Mouse (Mus musculus) splenic B cell, adult 2 months (primary cell): ENCODE results near the gene Hs6st1.

Source experiments
- DNase-seq: peaks from one replicate; pipeline ENCODE4 v3.0.0-alpha.2; 2011; ENCODE audit warnings: low read depth, low spot score
- H3K27me3 ChIP-seq: 2 replicates; pipeline ENCODE4 v1.6.1; 2012; ENCODE audit warnings: mild to moderate bottlenecking, low read length, moderate library complexity, mixed read lengths; ENCODE audit not compliant: control insufficient read depth, poor library complexity, insufficient read depth, severe bottlenecking
- H3K36me3 ChIP-seq: 2 replicates; pipeline ENCODE4 v1.6.1; 2012; ENCODE audit warnings: mild to moderate bottlenecking, low read length, moderate library complexity, mixed read lengths; ENCODE audit not compliant: control insufficient read depth, poor library complexity, insufficient read depth, severe bottlenecking

Hs6st1 gene

DNA sequence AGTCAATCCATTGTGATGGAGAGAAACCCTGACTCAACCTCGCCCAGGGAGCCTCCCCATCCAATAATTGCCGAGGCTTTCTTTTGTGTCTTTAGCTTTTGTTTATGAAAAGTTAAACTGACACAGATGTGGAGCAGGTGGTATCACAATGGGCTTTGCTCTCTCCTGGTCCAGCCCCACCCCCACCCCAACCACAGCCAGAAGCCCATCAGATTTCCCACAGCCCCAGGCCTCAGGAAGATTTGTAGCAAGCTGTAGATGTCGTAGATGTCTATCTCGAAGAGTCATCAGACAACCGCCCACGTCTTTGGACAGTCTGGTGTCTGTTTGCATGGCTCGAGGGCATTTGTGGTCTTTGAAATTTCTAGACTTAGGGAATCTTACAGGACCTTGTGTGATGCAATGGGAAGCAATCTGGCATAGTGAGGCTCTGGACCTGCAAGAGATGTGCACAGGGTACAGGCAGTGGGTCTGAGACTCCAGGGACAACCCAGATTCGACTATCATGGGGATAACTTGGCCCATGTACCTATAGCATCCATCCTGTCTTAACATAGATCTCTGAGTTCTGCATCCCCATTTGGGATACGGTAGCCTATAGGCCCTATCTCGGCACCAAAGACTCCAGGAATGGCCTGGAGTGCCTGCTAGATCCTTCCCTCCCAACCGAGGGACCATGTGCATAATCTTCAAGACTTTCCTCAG lies 6.8 kb upstream of the Hs6st1 start:
- no peak for DNase-seq
- no peaks in the 10 kb centered on the region for H3K27me3 ChIP-seq
- no peaks in the 10 kb centered on the region for H3K36me3 ChIP-seq

DNA sequence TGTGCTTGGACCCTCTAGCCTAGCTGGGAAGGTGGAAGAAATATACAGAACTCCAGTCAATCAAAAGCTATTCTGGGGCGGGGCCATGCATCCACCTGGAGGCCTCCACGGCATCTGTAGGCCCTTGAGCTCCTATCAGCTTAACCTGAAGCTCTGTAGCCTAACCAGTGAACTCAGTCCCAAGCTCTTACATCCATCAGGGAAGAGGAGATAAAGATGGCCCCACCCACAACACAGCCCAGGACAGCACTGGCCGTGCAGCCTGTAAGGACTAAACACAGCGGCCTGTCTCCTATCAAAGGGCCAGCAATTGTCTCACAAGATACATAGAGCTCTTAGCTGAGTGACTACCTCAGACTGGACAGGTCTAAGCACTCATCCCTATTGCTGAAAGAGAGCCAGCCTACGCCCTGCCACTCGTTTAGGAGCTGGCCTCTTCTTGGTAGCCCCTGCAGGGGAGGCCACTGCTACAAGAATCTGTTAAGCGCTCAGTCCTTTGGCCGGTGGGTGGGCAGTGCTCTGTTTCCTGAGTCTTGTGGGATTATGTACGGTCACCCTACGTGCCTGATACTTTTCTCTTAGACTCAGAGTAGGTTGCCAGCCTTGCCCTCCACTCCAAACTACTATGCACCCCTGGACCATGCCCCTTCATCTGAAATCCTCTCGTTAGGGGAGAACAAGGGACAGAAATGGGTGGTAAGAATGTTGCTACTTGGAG lies 6.0 kb upstream of the Hs6st1 start:
- H3K36me3 ChIP-seq = no peaks in the 10 kb centered on the region
- no peak for DNase-seq
- H3K27me3 ChIP-seq = no peaks in the 10 kb centered on the region

DNA sequence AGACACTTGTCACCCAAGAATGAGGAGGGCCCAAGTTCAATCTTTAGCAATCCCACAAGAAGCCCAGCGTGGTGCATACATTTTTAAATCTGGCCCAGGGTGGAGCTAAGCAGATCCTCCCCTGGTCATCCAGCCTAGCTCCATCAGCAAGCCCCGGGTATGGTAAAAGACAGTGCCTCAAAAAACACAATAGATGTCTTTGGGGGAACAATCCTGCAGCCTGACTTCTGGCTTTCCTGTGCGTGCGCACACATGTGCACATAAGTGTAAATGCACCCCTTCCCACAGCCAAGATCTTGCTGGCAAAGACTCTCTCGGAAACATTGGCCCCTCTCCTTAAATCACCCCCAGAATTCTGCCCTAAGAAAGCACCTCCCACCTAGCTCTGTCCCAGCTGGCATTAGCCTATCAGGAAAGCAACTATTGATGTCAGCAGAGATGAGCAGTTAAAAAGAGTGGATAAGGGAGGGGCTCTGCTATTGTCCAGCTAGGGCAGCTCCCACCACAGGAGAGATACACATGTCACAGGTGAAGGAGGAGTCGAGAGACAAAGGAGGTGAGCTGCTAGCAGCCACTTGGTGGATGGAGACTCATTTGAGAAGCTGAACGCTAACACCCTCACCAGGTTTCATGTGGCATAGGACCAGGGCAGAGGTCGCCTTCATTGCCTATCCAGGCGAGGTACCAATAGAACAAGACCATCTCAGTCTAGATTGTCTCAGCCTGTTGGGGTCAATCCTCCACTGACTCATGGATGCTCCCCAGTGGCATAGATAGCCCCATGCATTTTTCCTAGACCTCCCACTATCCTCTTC lies 5.2 kb upstream of the Hs6st1 start:
- DNase-seq = no peak
- H3K36me3 ChIP-seq = no peaks in the 10 kb centered on the region
- H3K27me3 ChIP-seq = no peaks in the 10 kb centered on the region

DNA sequence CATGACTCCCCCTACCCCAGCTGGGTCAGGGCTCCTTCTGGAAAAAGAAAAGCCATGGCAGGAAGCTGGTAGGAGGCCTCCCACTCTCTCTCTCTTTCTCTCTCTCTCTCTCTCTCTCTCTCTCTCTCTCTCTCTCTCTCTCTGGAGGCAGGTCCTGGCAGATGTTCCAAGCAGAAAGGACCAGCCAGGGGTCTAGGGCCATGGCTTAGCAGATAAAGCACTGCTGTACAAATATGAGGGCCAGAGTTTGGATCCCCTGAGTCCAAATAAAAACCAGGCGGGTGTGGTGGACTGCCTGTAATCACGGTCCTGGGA lies 4.6 kb upstream of the Hs6st1 start:
- Histone ChIP-seq H3K27me3 (no peaks in the 10 kb centered on the region), H3K36me3 (no peaks in the 10 kb centered on the region)
- DNase-seq = no peak

DNA sequence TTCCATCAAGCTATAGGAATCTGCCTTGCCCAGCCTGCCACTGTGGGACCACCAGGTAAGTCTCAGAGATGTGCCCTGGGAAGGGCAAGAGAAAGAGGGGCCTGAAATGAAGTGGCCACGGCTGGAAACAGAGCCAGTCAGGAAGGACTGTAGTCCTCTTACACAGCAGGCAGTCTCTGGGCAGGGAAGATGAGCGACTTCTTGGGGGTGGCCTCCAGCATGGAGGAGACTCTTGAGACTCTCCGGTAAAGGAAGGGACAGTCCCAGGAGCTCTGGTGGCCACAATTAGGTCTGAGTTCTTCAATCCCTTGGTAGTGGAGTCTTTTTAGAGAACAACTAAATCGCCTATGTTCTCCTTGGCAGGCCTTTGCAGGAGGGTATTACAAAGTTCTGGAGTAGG lies 4.0 kb upstream of the Hs6st1 start:
- DNase-seq = no peak
- H3K36me3 ChIP-seq = no peaks in the 10 kb centered on the region

DNA sequence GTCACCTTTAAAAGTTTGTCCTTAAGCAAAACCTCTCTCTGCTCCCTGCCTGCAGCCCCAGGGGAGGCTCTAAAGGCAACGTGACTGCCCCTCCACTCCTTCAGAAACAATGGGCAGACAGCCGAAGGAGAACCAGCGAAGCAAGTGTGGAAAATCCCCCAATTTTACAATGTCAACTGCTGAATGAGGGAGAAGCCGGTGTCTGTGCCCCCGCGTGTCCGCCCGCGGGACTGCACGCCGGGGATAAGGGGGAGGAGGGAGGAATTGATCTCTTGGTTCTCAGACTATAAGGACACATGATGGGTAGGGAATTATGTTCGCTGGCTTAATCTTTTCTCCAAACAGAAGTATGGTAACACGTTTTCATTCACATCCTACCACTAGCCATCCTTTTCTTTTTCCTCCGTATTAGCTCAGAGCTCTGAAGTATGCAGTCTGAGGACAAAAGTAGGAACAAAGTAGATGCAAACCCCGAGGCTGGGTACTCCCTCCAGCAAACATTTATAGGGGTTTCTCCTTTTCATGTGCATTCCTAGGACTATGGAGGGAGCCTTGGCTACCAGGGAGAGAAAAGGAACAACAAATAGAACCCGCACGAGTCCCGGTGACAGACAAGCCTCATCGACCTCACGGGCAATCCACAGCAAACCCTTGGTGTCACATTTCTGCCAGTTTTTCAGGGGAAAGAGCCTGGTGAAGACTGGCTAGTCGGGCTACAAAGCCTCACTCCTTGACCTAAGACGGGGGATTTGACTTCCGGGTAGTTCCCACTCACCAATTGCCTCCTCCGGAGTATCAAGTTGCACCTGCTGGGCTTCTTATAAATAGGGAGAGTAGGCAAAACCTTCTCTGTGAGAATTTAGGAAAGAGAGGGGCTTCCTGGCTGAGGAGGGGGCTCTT lies 3.1 kb upstream of the Hs6st1 start:
- peak; percentile 94 for DNase-seq
- Histone ChIP-seq H3K36me3 (no peaks in the 10 kb centered on the region), H3K27me3 (no peaks in the 10 kb centered on the region)

More for the DNA sequence above, 4.0 kb upstream of the Hs6st1 start:
- H3K27me3 ChIP-seq = no peaks in the 10 kb centered on the region

DNA sequence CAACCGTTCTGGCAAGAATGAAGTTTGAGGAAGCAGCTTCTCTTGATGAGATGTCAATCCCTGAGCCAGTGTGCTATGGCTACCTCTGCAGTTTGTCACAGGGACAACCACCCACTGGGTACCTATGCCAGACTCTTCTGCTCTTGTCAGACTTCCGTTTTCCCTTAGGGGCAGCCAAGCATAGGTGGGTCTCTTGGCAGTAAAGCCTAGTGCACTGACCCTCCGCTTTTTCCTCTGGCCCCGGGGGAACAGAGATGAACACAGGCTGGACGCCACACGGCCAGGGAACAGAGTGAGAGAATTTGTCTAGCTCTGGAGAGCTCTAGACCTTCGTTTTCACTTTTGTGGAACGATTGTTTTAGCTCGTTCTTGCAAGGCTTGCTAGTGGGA lies 2.4 kb upstream of the Hs6st1 start:
- DNase-seq = no peak
- Histone ChIP-seq H3K27me3 (no peaks in the 10 kb centered on the region), H3K36me3 (no peaks in the 10 kb centered on the region; the same call in 1 of the 2 replicates)

DNA sequence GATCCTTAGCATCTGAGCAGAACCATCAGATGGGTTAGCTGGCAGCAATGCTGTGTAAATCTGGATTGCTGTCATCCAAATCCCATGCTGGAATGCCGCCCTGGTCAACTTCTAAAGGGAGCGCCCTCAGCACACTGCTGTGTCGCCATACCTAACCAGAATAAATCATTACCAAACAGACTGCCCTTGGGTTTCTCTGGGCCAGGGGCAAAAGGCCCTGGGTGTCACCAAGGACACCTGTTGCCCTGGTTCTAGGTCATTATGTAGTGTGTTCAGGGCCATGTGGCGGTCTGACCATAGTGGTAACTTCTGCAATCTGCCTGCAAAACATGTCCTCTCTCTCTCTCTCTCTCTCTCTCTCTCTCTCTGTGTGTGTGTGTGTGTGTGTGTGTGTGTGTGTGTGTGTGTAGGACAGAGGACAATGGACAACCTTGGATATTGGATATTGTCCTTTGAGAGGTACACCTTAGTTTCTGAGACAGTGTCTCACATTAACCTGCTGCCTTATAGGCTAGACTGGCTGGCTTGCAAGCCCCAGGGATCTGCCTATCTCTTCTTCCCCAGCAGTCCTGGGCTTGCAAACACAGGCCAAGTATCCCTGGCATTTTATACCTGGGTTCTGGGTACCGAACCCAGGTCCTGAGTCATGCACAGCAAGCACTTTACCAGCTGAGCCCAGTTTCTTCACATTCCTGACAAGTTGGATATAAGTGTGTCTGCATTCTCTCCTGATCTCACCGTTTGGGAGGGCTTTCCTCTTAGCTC lies 1.8 kb upstream of the Hs6st1 start:
- DNase-seq = no peak
- Histone ChIP-seq H3K36me3 (no peaks in the 10 kb centered on the region; the same call in 1 of the 2 replicates), H3K27me3 (no peaks in the 10 kb centered on the region)

DNA sequence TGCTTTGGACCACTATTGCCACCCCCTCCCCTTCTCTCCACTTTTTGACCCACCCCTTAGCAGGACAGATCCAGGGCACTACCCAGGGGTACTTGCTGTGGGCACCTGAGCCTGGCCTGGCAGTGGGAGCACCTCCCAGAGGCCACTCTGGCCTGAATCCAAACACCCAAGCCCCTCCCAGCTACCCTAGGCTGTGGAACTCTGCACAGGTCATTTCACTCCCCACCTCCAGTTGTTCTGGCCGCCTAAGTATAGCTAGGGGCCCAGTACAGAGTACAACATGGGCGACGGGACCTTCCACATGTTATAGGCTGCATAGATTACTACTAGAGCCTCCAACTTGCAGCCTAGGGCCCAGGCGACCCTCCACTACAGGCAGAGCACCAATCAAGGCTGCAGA lies 999 bp upstream of the Hs6st1 start:
- DNase-seq = no peak
- Histone ChIP-seq H3K36me3 (peaks cover 1% of the 10 kb centered on the region; the same call in 1 of the 2 replicates), H3K27me3 (no peaks in the 10 kb centered on the region)

DNA sequence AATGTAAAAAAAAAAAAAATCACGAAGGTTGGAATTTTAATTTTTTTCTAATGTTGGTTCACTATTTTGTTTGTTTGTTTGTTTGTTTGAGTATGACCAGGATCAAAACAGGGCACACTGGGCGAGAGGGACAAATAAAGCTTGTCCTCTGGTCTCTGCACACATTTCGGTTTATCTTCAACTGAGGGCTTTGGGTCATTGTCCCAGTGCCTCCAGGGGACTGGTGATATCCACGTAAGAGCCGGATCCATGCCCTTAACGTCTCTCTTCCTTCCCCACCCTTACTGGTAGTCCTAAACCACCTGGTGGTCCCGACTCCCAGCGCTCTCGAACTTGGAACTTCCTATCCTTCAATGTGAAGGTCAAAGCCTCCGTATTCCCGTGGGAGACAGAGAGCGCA lies 589 bp upstream of the Hs6st1 start:
- H3K27me3 ChIP-seq = no peaks in the 10 kb centered on the region
- no peak for DNase-seq
- peaks cover 1% of the 10 kb centered on the region; the same call in 1 of the 2 replicates for H3K36me3 ChIP-seq

DNA sequence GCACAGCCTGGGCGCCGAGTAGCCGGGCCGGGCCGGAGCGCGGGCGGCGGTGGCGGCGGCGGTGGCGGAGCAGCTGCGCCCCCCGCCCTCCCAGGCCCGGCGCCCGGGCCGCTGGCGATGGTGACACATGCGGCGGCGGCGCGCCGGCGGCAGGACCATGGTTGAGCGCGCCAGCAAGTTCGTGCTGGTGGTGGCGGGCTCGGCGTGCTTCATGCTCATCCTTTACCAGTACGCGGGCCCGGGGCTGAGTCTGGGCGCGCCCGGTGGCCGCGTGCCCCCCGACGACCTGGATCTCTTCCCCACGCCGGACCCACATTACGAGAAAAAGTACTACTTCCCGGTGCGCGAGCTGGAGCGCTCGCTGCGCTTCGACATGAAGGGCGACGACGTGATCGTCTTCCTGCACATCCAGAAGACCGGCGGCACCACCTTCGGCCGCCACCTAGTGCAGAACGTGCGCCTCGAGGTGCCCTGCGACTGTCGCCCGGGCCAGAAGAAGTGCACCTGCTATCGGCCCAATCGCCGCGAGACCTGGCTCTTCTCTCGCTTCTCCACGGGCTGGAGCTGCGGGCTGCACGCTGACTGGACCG lies 426 bp downstream of the Hs6st1 start:
- Histone ChIP-seq H3K36me3 (peaks cover 1% of the 10 kb centered on the region; the same call in 1 of the 2 replicates), H3K27me3 (no peaks in the 10 kb centered on the region)
- DNase-seq = peak; percentile 67

DNA sequence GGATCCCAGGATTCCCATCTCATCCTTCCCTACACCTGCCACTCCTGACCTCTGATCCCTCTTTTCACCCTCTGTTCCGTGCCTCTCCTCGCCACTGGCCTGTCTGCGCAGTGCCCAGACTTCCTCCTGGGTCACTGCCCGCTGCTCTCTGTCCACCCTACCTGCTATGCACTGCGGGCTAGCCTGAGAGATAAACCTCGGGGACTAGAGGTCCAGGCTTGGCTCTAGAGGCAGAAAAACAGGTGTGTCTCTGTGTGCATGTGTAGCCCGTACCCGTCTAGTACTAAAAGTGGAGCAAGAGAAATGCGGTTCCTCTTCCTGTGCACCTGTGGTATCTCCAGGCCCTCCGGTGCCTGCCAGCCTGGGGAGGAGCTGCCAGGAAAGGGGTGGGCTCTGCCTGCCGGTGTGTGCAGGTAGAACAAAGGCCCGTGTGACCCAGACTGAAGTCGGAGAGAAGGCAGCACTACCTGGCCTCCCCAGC lies 1.1 kb downstream of the Hs6st1 start:
- H3K36me3 ChIP-seq = peaks cover 1% of the 10 kb centered on the region; the same call in 1 of the 2 replicates
- no peaks in the 10 kb centered on the region for H3K27me3 ChIP-seq
- DNase-seq = peak; percentile 54

DNA sequence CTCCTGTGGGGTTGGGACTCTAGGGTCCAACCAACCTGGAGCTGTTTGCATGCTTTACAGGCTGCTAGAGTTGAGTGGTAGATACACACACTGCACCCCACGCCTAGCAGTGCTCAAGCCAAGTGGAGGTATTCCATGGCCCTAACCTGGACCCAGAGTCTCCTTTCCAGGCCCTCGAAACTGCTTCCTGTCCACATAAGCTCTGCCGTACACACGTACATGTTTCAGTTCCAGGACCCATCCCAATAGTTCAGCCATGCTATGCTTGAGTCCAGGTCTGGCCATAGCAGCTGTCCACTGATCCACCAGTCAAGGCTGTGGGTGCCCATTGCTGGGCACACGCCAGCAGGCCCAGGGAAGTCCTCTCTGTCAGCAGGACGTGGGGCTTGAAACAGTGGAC lies 2.0 kb downstream of the Hs6st1 start:
- DNase-seq = no peak
- H3K36me3 ChIP-seq = peaks cover 1% of the 10 kb centered on the region; the same call in 1 of the 2 replicates
- H3K27me3 ChIP-seq = no peaks in the 10 kb centered on the region
